Mouse (Mus musculus) G1E-ER4 (cell line): ENCODE data around the gene Myo1d. TPM values are rescaled to one million over a fixed set of nuclear protein-coding genes. Genes with fewer than 3 reads are reported as not detected.

Source experiments
- GATA1 ChIP-seq: IDR thresholded peaks from one replicate; pipeline ENCODE4 v1.8.0; 2012; ENCODE audit warnings: low read length, inconsistent platforms
- polyA plus RNA-seq: library from polyadenylated mRNA; stranded (reverse); fragments of >175 nt; gene quantifications from 2 replicates; pipeline ENCODE4 v1.2.3, GENCODE M21; 2012

Myo1d gene
- polyA plus RNA-seq, 1 experiment: not detected

DNA sequence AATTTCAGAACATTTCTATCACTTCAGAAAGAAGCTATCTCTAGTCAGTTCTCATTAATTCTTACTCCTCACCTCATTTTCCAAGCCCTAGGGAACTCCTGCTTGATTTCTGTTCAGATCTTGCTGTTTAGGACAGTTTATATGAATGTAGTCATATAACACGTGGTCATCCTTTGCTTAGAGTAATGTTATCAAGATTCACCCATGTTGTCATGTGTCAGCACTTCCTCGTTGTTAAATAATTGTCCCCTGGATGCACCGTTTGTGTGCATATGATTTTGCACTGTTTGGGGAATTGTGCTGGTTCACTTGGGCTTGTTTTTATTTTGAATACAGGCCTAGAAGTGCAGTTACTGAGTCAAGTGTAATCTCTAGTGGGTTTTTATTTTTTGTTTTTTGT lies 327.6 kb downstream of the Myo1d start:
- peak; percentile 10 for TF ChIP-seq GATA1

DNA sequence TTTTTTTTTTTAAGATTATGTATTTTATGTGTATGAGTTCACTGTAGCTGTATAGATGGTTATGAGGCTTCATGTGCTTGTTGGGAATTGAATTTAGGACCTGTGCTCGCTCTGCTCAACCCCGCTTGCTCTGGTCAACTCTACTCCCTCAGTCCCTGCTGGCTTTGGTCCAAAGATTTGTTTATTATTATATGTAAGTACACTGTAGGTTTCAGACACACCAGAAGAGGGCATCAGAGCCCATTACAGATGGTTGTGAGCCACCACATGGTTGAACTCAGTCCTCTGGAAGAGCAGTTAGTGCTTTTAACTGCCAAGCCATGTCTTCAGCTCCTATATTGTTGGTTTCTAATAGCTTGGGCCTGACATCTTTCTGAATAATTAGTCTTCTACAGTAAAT lies 330.0 kb downstream of the Myo1d start:
- TF ChIP-seq GATA1: no peak

DNA sequence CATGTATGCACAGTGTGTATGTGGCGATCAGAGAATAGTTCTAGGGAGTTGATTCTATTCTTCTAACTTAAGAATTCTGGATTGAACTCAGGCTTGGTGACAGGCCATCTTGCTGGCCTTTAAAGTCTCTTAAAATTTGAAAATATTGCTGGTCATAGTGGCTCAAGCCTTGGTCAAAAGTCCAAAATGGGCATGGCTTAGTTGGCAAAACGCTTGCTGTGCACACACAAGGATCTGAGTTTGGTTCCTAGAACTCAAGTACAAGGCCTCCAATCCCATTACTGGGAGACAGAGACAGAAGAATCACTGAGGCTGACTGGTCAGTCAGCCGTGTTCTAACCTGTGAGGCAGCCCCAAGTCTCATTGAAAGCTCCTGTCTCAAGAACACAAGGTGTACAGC lies 332.9 kb downstream of the Myo1d start:
- TF ChIP-seq GATA1: no peak

Other genes starting within 250 kb of the Myo1d start
- gene Tmem98, start 30.1 kb upstream of the Myo1d start, polyA plus RNA-seq: not detected in 2 replicates
- gene Spaca3, start 78.3 kb upstream of the Myo1d start, polyA plus RNA-seq: not detected in 2 replicates